9 mouse cellular contexts compared by ENCODE assay signal in the genomic region with DNA sequence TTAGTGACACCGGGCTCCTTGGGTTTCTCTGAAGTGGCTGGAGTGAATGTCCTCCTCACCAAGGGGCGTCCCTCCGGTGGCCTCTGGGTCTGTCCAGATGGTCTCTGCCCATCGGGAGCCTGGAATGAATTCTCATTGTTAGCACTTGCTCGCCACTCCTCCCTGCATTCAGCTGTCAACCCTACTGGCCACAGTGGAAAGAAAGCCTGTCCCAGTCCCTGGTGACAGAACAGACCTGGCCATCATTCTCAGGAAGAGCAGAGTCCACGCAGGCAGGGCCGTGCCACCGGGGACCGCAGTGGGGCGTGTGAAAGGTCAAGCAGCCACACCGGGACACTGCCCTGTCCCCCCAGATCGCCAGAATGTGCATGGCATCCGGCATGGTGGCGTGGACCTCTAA. TPM values are rescaled to one million over a fixed set of nuclear protein-coding genes. Genes with fewer than 3 reads are reported as not detected.
A peak's percentile ranks its signal among the peaks of the same experiment; 100 is the strongest.
DNase-seq lines count a peak whose midpoint lies in the region; ATAC-seq and TF ChIP-seq lines count a peak whose summit lies in the region.
"Had no signal": no experiment of that assay in that cellular context is flagged by ENCODE, and none has a peak within 500 bp of the region (broad histone marks: within the 10 kb centered on the region; RNA-seq: fewer than 3 reads in every experiment).

No protein-coding gene starts in this region.

- 0 out of 2 replicates have a peak overlapping the region, but pooled peaks have one; percentile 0 for H3K4me2 ChIP-seq in hindbrain, embryonic 11.5 days (replicated peaks; ENCODE audit: low read depth, low read length)

- no peak for TF ChIP-seq CTCF in G1E (IDR thresholded peaks at IDR 0.05; ENCODE audit: low read depth, low read length)

- no peaks in the 10 kb centered on the region for H3K27me3 ChIP-seq in G1E (ENCODE audit: insufficient read depth, low read length)
- H3K27me3 ChIP-seq in hindbrain, embryonic 11.5 days (ENCODE audit: control insufficient read depth, insufficient read depth, low read length), result no peaks in the 10 kb centered on the region

- H3K4me1 ChIP-seq in G1E (ENCODE audit: insufficient read depth, low read depth, low read length), result peaks cover 80% of the 10 kb centered on the region
- H3K4me1 ChIP-seq in hindbrain, embryonic 11.5 days (replicated peaks; ENCODE audit: control insufficient read depth, insufficient read depth, low read length), result peaks cover 26% of the 10 kb centered on the region

- H3K36me3 ChIP-seq in G1E (replicated peaks), result peaks cover 58% of the 10 kb centered on the region
- H3K36me3 ChIP-seq in hindbrain, embryonic 11.5 days (ENCODE audit: control insufficient read depth, insufficient read depth, low read length), result no peaks in the 10 kb centered on the region
- peaks cover 6% of the 10 kb centered on the region; the same call in 1 of the 2 replicates for H3K36me3 ChIP-seq in macrophage (ENCODE audit: inconsistent target)

- WGBS in hindbrain, embryonic 11.5 days, result 12% methylated on average over 14 of the region's 14 CpGs
- 64% methylated on average over 14 of the region's 14 CpGs for WGBS in macrophage (ENCODE audit: missing documents)

- H3K4me3 ChIP-seq in G1E (ENCODE audit: low read depth, low read length), result peak overlapping the region; percentile 51; the same call in 1 of the 2 replicates
- no peak overlapping the region for H3K4me3 ChIP-seq in hindbrain, embryonic 11.5 days (ENCODE audit: low read depth, low read length)
- no peak overlapping the region for H3K4me3 ChIP-seq in macrophage (ENCODE audit: inconsistent target)

- no peaks in the 10 kb centered on the region for H3K9me3 ChIP-seq in G1E (replicated peaks)
- no peaks in the 10 kb centered on the region for H3K9me3 ChIP-seq in hindbrain, embryonic 11.5 days (ENCODE audit: control insufficient read depth, low read length)

- peaks cover 100% of the 10 kb centered on the region for H3K79me2 ChIP-seq in macrophage (ENCODE audit: inconsistent target)

- DNase-seq in cerebellum, adult 9-10 months, result peak; percentile 41
- DNase-seq in cerebellum, adult 8-10 months, result no peak
- DNase-seq in G1E (ENCODE audit: low spot score), result no peak
- DNase-seq in hindbrain, embryonic 11.5 days (ENCODE audit: low spot score), result peak; percentile 49
- DNase-seq in adrenal gland, adult 8-10 months, result no peak
- no peak for DNase-seq in thymus, adult 18-20 months

- ATAC-seq in G1E (ENCODE audit: extremely low read depth, insufficient number of reproducible peaks, low FRiP score, poor library complexity, severe bottlenecking), result no peak
- peak; percentile 68 for ATAC-seq in hindbrain, embryonic 11.5 days (ENCODE audit: low FRiP score)
- no peak for ATAC-seq in frontal cortex, adult (ENCODE audit: low TSS enrichment)
- ATAC-seq: inflammation-experienced regulatory T-cells, adult 6 months had no signal

- peak overlapping the region; percentile 87 for H3K27ac ChIP-seq in hindbrain, embryonic 11.5 days (ENCODE audit: low read depth, low read length)
- H3K27ac ChIP-seq in macrophage, result peak overlapping the region; percentile 86

- 0 out of 2 replicates have a peak overlapping the region, but pooled peaks have one; percentile 32 for H3K9ac ChIP-seq in hindbrain, embryonic 11.5 days (ENCODE audit: low read depth, low read length)

RNA-seq across cellular contexts. Expression of a gene that starts 33.2 kb away (rescaled TPM):
- 25.1 and 38.6 TPM in 2 replicates for total RNA-seq in G1E (2014; fragmentation: Nextera tagmentation)
- total RNA-seq in G1E (2017), result 10.7 and 13.1 TPM in 2 replicates
- 53.7 and 54.3 TPM in 2 replicates for polyA plus RNA-seq in G1E (2012)
- polyA plus RNA-seq in hindbrain, embryonic 11.5 days (2014; fragmentation: Nextera tagmentation; extraction: Ambion mirVana), result 26.4 and 28.4 TPM in 2 replicates
- total RNA-seq in macrophage (2018; cell fraction: chromatin; rRNA removed), result 100 to 1,000 TPM in 9 of 26 experiments, 10 to 100 TPM in 17; 10.9 to 127 (median 87.0) TPM
- total RNA-seq in macrophage (2018; cell fraction: cytosol; rRNA removed), result 10 to 100 TPM; 18.9 to 85.9 (median 65.4) TPM
- 100 to 1,000 TPM in 9 of 26 experiments, 10 to 100 TPM in 17; 15.7 to 151 (median 83.9) TPM for total RNA-seq in macrophage (2018; cell fraction: nucleus; rRNA removed)
- 33.7 to 69.0 TPM (median 50.1 TPM) in 3 replicates for polyA plus RNA-seq in macrophage (2018)
- total RNA-seq in adrenal gland, adult 8-10 months (2022), result 10 to 100 TPM; 14.3 to 34.1 (median 25.3) TPM

RNA-seq across cellular contexts. Expression of a gene that starts 57.4 kb away (rescaled TPM):
- 58.5 and 87.5 TPM in 2 replicates for total RNA-seq in G1E (2014; fragmentation: Nextera tagmentation)
- 98.7 and 106 TPM in 2 replicates for total RNA-seq in G1E (2017)
- polyA plus RNA-seq in G1E (2012), result 90.0 and 114 TPM in 2 replicates
- polyA plus RNA-seq in hindbrain, embryonic 11.5 days (2014; fragmentation: Nextera tagmentation; extraction: Ambion mirVana), result 331 and 352 TPM in 2 replicates
- total RNA-seq in macrophage (2018; cell fraction: chromatin; rRNA removed), result 100 to 1,000 TPM in 3 of 26 experiments, 10 to 100 TPM in 19, 1 to 10 TPM in 4; 5.1 to 131 (median 33.7) TPM
- total RNA-seq in macrophage (2018; cell fraction: cytosol; rRNA removed), result 10 to 100 TPM; 35.0 to 94.6 (median 64.7) TPM
- total RNA-seq in macrophage (2018; cell fraction: nucleus; rRNA removed), result 100 to 1,000 TPM in 1 of 26 experiments, 10 to 100 TPM in 25; 17.1 to 112 (median 41.7) TPM
- polyA plus RNA-seq in macrophage (2018), result 72.5 to 101 TPM (median 88.0 TPM) in 3 replicates
- 100 to 1,000 TPM; 122 to 222 (median 165) TPM for total RNA-seq in adrenal gland, adult 8-10 months (2022)

Comparison
In these comparisons a context has a peak if more than half of its experiments do, and no peak if none do; other contexts are left out.
1. DNase-seq: peak in cerebellum, adult 9-10 months (single experiment) and hindbrain, embryonic 11.5 days (single experiment); none in cerebellum, adult 8-10 months (single experiment), G1E (single experiment), adrenal gland, adult 8-10 months (single experiment) and thymus, adult 18-20 months (0 of 2).